ENCODE assay signal across 8 mouse cellular contexts in the genomic region with DNA sequence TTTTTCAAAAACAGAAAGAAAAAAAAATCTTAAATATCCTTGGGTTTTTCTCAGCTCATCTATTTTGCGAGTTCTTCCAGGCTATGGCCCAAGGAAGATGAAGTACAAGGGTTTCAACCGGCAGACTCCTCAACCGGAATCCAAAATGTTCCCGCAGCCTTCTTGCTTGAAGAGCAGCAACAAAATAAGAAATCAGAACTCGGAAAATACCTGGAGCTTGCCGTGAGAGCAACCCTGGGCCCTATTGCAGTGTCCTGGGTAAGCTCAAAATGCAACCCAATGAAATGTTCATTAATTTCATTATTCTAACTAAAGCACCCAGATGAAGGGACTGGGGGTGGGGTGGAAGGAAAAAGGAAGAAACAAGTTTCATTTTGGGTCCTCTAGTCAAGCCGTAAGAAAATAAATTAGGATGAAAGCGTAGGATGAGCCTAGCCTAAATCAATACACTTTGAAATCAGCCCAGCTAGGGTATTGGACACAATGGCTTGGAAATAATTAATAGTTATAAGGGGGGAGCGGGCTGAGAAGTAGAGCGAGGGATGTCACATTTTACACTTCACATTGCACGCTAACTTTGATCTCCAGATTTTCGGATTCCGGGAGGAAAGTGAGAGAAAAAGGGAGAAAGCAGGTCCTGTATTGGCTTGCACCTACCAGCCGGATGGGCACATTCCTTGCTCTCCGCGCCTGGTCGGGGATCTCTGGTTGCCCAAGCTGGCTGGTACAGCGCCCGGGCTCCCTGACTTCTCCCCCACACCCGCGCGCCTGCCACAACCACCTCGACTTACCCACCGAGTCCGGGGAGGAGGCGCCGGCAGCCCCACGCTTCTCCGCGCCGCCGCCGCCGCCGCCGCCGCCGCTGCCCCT. TPM values are rescaled to one million over a fixed set of nuclear protein-coding genes. Genes with fewer than 3 reads are reported as not detected.
DNase-seq lines count a peak whose midpoint lies in the region; ATAC-seq and TF ChIP-seq lines count a peak whose summit lies in the region.

No protein-coding gene starts in this region.

- peak overlapping the region; percentile 98 for H3K4me2 ChIP-seq in forebrain, postnatal 0 days (ENCODE audit: low read depth)
- H3K4me2 ChIP-seq in hindbrain, embryonic 13.5 days, result peak overlapping the region; percentile 99
- peak overlapping the region; percentile 67 for H3K4me2 ChIP-seq in limb, embryonic 14.5 days (replicated peaks; ENCODE audit: low read depth, low read length, severe bottlenecking)
- H3K4me2 ChIP-seq in myocyte (ENCODE audit: low read depth), result peak overlapping the region; percentile 73

- peak overlapping the region; percentile 75 for H3K4me3 ChIP-seq in erythroblast, embryonic 14.5 days (replicated peaks)
- H3K4me3 ChIP-seq in forebrain, postnatal 0 days (ENCODE audit: low read depth, low read length), result peak overlapping the region; percentile 73
- H3K4me3 ChIP-seq in hindbrain, embryonic 13.5 days, result peak overlapping the region; percentile 70
- peak overlapping the region; percentile 78 for H3K4me3 ChIP-seq in limb, embryonic 14.5 days (replicated peaks; ENCODE audit: low read length)
- H3K4me3 ChIP-seq in myocyte, result peak overlapping the region; percentile 86

- H3K9me3 ChIP-seq in erythroblast, embryonic 14.5 days (ENCODE audit: control insufficient read depth, low read length), result no peaks in the 10 kb centered on the region
- H3K9me3 ChIP-seq in forebrain, postnatal 0 days (ENCODE audit: low read length), result no peaks in the 10 kb centered on the region
- H3K9me3 ChIP-seq in hindbrain, embryonic 13.5 days, result no peaks in the 10 kb centered on the region
- H3K9me3 ChIP-seq in limb, embryonic 14.5 days (ENCODE audit: control insufficient read depth, low read length), result no peaks in the 10 kb centered on the region

- H3K36me3 ChIP-seq in erythroblast, embryonic 14.5 days (ENCODE audit: control insufficient read depth), result no peaks in the 10 kb centered on the region
- no peaks in the 10 kb centered on the region for H3K36me3 ChIP-seq in forebrain, postnatal 0 days (ENCODE audit: insufficient read depth)
- no peaks in the 10 kb centered on the region for H3K36me3 ChIP-seq in hindbrain, embryonic 13.5 days
- H3K36me3 ChIP-seq in limb, embryonic 14.5 days (ENCODE audit: control insufficient read depth, insufficient read depth, low read length), result no peaks in the 10 kb centered on the region
- H3K36me3 ChIP-seq in myocyte (ENCODE audit: control insufficient read depth, insufficient read depth), result no peaks in the 10 kb centered on the region

- TF ChIP-seq CTCF in brain, embryonic 14.5 days (IDR thresholded peaks at IDR 0.05; ENCODE audit: borderline replicate concordance, extremely low read depth, insufficient read depth, insufficient read length), result no peak
- TF ChIP-seq CTCF in forebrain, postnatal 0 days (IDR thresholded peaks at IDR 0.05; ENCODE audit: low read depth), result no peak

- TF ChIP-seq POLR2A in brain, embryonic 14.5 days (IDR thresholded peaks at IDR 0.05; ENCODE audit: borderline replicate concordance, extremely low read depth, insufficient read depth, insufficient read length, poor library complexity, severe bottlenecking), result no peak
- TF ChIP-seq POLR2A in limb, embryonic 14.5 days (IDR thresholded peaks at IDR 0.05; ENCODE audit: borderline replicate concordance, extremely low read depth, insufficient read depth, insufficient read length), result no peak
- TF ChIP-seq POLR2A in myocyte (IDR thresholded peaks at IDR 0.05; ENCODE audit: insufficient read length, low read depth), result no peak

- H3ac ChIP-seq in myocyte (ENCODE audit: control insufficient read depth, insufficient read length), result peak overlapping the region; percentile 88

- DNase-seq in brain, embryonic 14.5 days (ENCODE audit: low read depth), result peak; percentile 63
- peak; percentile 37 for DNase-seq in forebrain, postnatal 0 days
- no peak for DNase-seq in limb, embryonic 14.5 days (ENCODE audit: low spot score)
- DNase-seq in thymus, adult 18-20 months, result peak; percentile 27 to 31

- H3K9ac ChIP-seq in forebrain, postnatal 0 days, result peak overlapping the region; percentile 96
- H3K9ac ChIP-seq in hindbrain, embryonic 13.5 days, result peak overlapping the region; percentile 95
- peak overlapping the region; percentile 93 for H3K9ac ChIP-seq in limb, embryonic 14.5 days (ENCODE audit: low read depth, low read length, severe bottlenecking)

- peak overlapping the region; percentile 98 for H3K27ac ChIP-seq in forebrain, postnatal 0 days (ENCODE audit: low read depth, low read length)
- peak overlapping the region; percentile 100 for H3K27ac ChIP-seq in hindbrain, embryonic 13.5 days
- peak overlapping the region; percentile 98 for H3K27ac ChIP-seq in limb, embryonic 14.5 days (replicated peaks; ENCODE audit: low read depth, low read length)

- peaks cover 9% of the 10 kb centered on the region for H3K79me2 ChIP-seq in myocyte (ENCODE audit: control insufficient read depth, insufficient read depth)

- peaks cover 19% of the 10 kb centered on the region for H3K4me1 ChIP-seq in erythroblast, embryonic 14.5 days (ENCODE audit: control insufficient read depth)
- H3K4me1 ChIP-seq in forebrain, postnatal 0 days (ENCODE audit: insufficient read depth), result no peaks in the 10 kb centered on the region
- H3K4me1 ChIP-seq in hindbrain, embryonic 13.5 days (replicated peaks), result peaks cover 27% of the 10 kb centered on the region
- H3K4me1 ChIP-seq in limb, embryonic 14.5 days (ENCODE audit: control insufficient read depth, insufficient read depth, low read length), result peaks cover 2% of the 10 kb centered on the region; the same call in 1 of the 2 replicates

- no peak for ATAC-seq in erythroblast, adult 5-6 weeks (replicated peaks; ENCODE audit: low FRiP score, poor library complexity, severe bottlenecking)
- ATAC-seq in forebrain, postnatal 0 days, result 0 out of 2 replicates have a peak, but pooled peaks have one; percentile 7
- ATAC-seq in hindbrain, embryonic 13.5 days (ENCODE audit: low FRiP score), result no peak
- no peak for ATAC-seq in limb, embryonic 14.5 days (ENCODE audit: low FRiP score, low read depth)

- H3K27me3 ChIP-seq in erythroblast, embryonic 14.5 days (ENCODE audit: control insufficient read depth), result peaks cover 35% of the 10 kb centered on the region
- no peaks in the 10 kb centered on the region for H3K27me3 ChIP-seq in forebrain, postnatal 0 days (ENCODE audit: insufficient read depth, low read length)
- no peaks in the 10 kb centered on the region for H3K27me3 ChIP-seq in hindbrain, embryonic 13.5 days
- H3K27me3 ChIP-seq in limb, embryonic 14.5 days (ENCODE audit: control insufficient read depth, insufficient read depth, low read length), result no peaks in the 10 kb centered on the region
- H3K27me3 ChIP-seq in myocyte (ENCODE audit: control insufficient read depth, insufficient read depth, insufficient read length), result no peaks in the 10 kb centered on the region

- WGBS in forebrain, postnatal 0 days, result 7% methylated on average over 34 of the region's 38 CpGs
- 2% methylated on average over 37 of the region's 38 CpGs for WGBS in hindbrain, embryonic 13.5 days
- under 1% methylated on average over 27 of the region's 38 CpGs for WGBS in limb, embryonic 14.5 days

TF ChIP-seq in myocyte, 11 proteins besides CTCF, POLR2A, EP300 and RAD21:
- TF ChIP-seq E2F4 (IDR thresholded peaks at IDR 0.05; ENCODE audit: insufficient read depth) (no peak), POLR2AphosphoS2 (IDR thresholded peaks at IDR 0.05; ENCODE audit: insufficient read length, low read depth) (no peak), MYOD1 (IDR thresholded peaks at IDR 0.05; ENCODE audit: control insufficient read depth in 1 of 3, insufficient read length in 2 of 3, low read depth in 2 of 3) (no peak), SRF (IDR thresholded peaks at IDR 0.05; ENCODE audit: control insufficient read depth, insufficient read length, low read depth) (no peak), MYOG (IDR thresholded peaks at IDR 0.05; ENCODE audit: control insufficient read depth in 1 of 3, insufficient read depth in 1 of 3, insufficient read length in 2 of 3, low read depth in 2 of 3) (no peak), TCF3 (IDR thresholded peaks at IDR 0.05; ENCODE audit: insufficient read length, low read depth) (no peak), TCF12 (IDR thresholded peaks at IDR 0.05; ENCODE audit: insufficient read depth, poor library complexity, severe bottlenecking) (no peak), CEBPB (IDR thresholded peaks at IDR 0.05; ENCODE audit: insufficient read depth, poor library complexity, severe bottlenecking) (no peak), USF1 (IDR thresholded peaks at IDR 0.05; ENCODE audit: low read depth) (no peak), REST (IDR thresholded peaks at IDR 0.05; ENCODE audit: insufficient read depth, insufficient read length) (no peak), MAX (IDR thresholded peaks at IDR 0.05; ENCODE audit: low read depth) (no peak)

RNA-seq across cellular contexts. Expression of a gene that starts 2.5 kb away (rescaled TPM):
- polyA plus RNA-seq in erythroblast, embryonic 14.5 days (2012), result 1.7 and 2.4 TPM in 2 replicates
- total RNA-seq in erythroblast, adult 5-6 weeks (2015; ENCODE audit: low replicate concordance), result 10.7 and 26.5 TPM in 2 replicates
- 12.3 and 19.5 TPM in 2 replicates for total RNA-seq in erythroblast, adult 5-6 weeks (2017; ENCODE audit: low replicate concordance)
- 55.0 and 68.1 TPM in 2 replicates for polyA plus RNA-seq in brain, embryonic 14.5 days (2012; rRNA removed)
- 112 and 157 TPM in 2 replicates for total RNA-seq in forebrain, postnatal 0 days (2014; rRNA removed)
- 137 and 167 TPM in 2 replicates for polyA plus RNA-seq in forebrain, postnatal 0 days (2015; fragmentation: Nextera tagmentation; extraction: Ambion mirVana)
- 64.7 and 66.6 TPM in 2 replicates for polyA plus RNA-seq in hindbrain, embryonic 13.5 days (2015; fragmentation: Nextera tagmentation; extraction: Ambion mirVana)
- 101 and 121 TPM in 2 replicates for polyA plus RNA-seq in limb, embryonic 14.5 days (2012; rRNA removed)
- polyA plus RNA-seq in limb, embryonic 14.5 days (2014; fragmentation: Nextera tagmentation; extraction: Ambion mirVana), result 166 and 190 TPM in 2 replicates
- polyA plus RNA-seq in myocyte (2012; fragmentation: generic; extraction: Trizol), result 17.7 TPM
